Mouse (Mus musculus) lung, postnatal 0 days (tissue): ENCODE results near the gene Tob1. TPM values are rescaled to one million over a fixed set of nuclear protein-coding genes. Genes with fewer than 3 reads are reported as not detected.

Experiments
- ATAC-seq: fragments of 200-750 bp; cut with Nextera tagmentation; 2 replicates; pipeline ENCODE4 v1.8.0; 2017; ENCODE audit warnings: moderate library complexity
- DNase-seq: peaks from one replicate; pipeline ENCODE4 v3.0.0-alpha.2; 2016; ENCODE audit warnings: low spot score
- H3K27ac ChIP-seq: fragments of 300-500 bp; sonication (generic); 2 replicates; pipeline ENCODE4 v1.5.1; 2014; ENCODE audit warnings: antibody characterized with exemption, mild to moderate bottlenecking, low read length, mixed read lengths
- H3K27me3 ChIP-seq: fragments of 300-500 bp; sonication (generic); replicated peaks from 2 replicates; pipeline ENCODE4 v1.6.1; 2014; ENCODE audit warnings: low read length, mixed read lengths; ENCODE audit not compliant: insufficient read depth
- H3K36me3 ChIP-seq: fragments of 300-500 bp; sonication (generic); 2 replicates; pipeline ENCODE4 v1.6.1; 2014; ENCODE audit warnings: low read length, mixed read lengths; ENCODE audit not compliant: insufficient read depth
- H3K4me1 ChIP-seq: fragments of 300-500 bp; sonication (generic); 2 replicates; pipeline ENCODE4 v1.6.1; 2014; ENCODE audit warnings: antibody characterized with exemption, low read depth, low read length, mixed read lengths; ENCODE audit not compliant: insufficient read depth
- H3K4me2 ChIP-seq: fragments of 300-500 bp; sonication (generic); replicated peaks from 2 replicates; pipeline ENCODE4 v1.6.1; 2014; ENCODE audit warnings: low read depth, mild to moderate bottlenecking, low read length, moderate library complexity, mixed read lengths
- H3K4me3 ChIP-seq: fragments of 300-500 bp; sonication (generic); 2 replicates; pipeline ENCODE4 v1.5.1; 2014; ENCODE audit warnings: low read depth, low read length
- H3K9ac ChIP-seq: fragments of 300-500 bp; sonication (generic); replicated peaks from 2 replicates; pipeline ENCODE4 v1.6.1; 2014; ENCODE audit warnings: low read depth, mild to moderate bottlenecking
- H3K9me3 ChIP-seq: fragments of 300-500 bp; sonication (generic); 2 replicates; pipeline ENCODE4 v1.6.1; 2016; ENCODE audit warnings: low read length, mixed read lengths
- CTCF ChIP-seq: IDR thresholded peaks from 2 replicates; pipeline ENCODE4 v1.5.1; 2016; ENCODE audit warnings: antibody characterized with exemption, mild to moderate bottlenecking
- EP300 ChIP-seq: IDR thresholded peaks from 2 replicates; pipeline ENCODE4 v1.6.1; 2016; ENCODE audit warnings: antibody characterized with exemption, mild to moderate bottlenecking, control low read depth
- WGBS: fragments of 180-500 bp; shearing (Covaris S2); extraction: QIAGEN DNeasy Blood & Tissue Kit; methylation state at CpG from one replicate; pipeline ENCODE4 v1.1.7; 2014; 5-methylcytosine and 5-hydroxymethylcytosine counted together
- polyA plus RNA-seq: library from polyadenylated mRNA; unstranded; fragments of >200 nt; fragmentation: Nextera tagmentation; extraction: Ambion mirVana; gene quantifications from 2 replicates; pipeline ENCODE4 v1.2.1, GENCODE M21; 2015

Gene Tob1
- polyA plus RNA-seq, 1 experiment from 2014 or later: 46.0 TPM

- no peak overlapping the region for H3K4me2 ChIP-seq
- H3K4me1 ChIP-seq: no peaks in the 10 kb centered on the region
- DNase-seq: peak; percentile 94
- H3K4me3 ChIP-seq: no peak overlapping the region
- peak; percentile 81 for ATAC-seq
- TF ChIP-seq EP300: no peak
- peak; percentile 96 for TF ChIP-seq CTCF
- 31% methylated on average over 3 of the region's 3 CpGs for WGBS
- H3K27me3 ChIP-seq: no peaks in the 10 kb centered on the region
- H3K27ac ChIP-seq: no peak overlapping the region
- H3K36me3 ChIP-seq: no peaks in the 10 kb centered on the region
- no peaks in the 10 kb centered on the region for H3K9me3 ChIP-seq
- H3K9ac ChIP-seq: no peak overlapping the region
These were observed 24.8 kb downstream of the Tob1 start for GRCm38 (mm10) chr11:94236074-94236473.

DNA sequence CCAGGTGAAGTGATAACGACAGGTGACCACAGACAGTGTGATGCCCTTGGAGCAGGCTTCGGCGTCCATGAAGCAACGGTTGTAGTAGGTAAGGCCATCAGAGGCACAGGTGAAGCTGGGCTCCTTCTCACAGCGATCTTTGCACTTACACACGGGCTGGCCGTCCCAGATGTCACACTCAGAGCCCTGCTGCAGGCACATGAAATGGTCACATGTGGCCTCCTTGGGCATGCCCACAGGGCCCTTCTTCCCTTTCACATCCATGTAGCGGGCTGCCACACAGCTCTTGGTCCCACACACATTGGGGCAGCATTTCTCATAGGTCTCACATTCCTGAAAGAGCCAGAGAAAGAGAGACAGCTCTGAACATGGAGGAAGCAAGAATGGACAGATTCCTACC is 27.5 kb downstream of the Tob1 start:
- Histone ChIP-seq H3K36me3 (no peaks in the 10 kb centered on the region), H3K4me1 (no peaks in the 10 kb centered on the region; the same call in 1 of the 2 replicates), H3K27me3 (no peaks in the 10 kb centered on the region), H3K4me3 (no peak overlapping the region), H3K9me3 (no peaks in the 10 kb centered on the region), H3K9ac (no peak overlapping the region), H3K4me2 (no peak overlapping the region), H3K27ac (no peak overlapping the region)
- ATAC-seq (no peak), DNase-seq (no peak)
- TF ChIP-seq EP300 (no peak), CTCF (no peak)
- WGBS: 87% methylated on average over 8 of the region's 8 CpGs

- WGBS: 33% methylated on average over 9 of the region's 9 CpGs
- no peak overlapping the region for H3K27ac ChIP-seq
- no peak for ATAC-seq
- H3K9me3 ChIP-seq: no peaks in the 10 kb centered on the region
- no peak for TF ChIP-seq EP300
- no peak for TF ChIP-seq CTCF
- no peaks in the 10 kb centered on the region for H3K36me3 ChIP-seq
- H3K9ac ChIP-seq: no peak overlapping the region
- no peaks in the 10 kb centered on the region for H3K27me3 ChIP-seq
- H3K4me1 ChIP-seq: no peaks in the 10 kb centered on the region; the same call in 1 of the 2 replicates
- no peak overlapping the region for H3K4me2 ChIP-seq
- no peak overlapping the region for H3K4me3 ChIP-seq
- no peak for DNase-seq
These were observed 28.5 kb downstream of the Tob1 start for GRCm38 (mm10) chr11:94239706-94240105.

DNA sequence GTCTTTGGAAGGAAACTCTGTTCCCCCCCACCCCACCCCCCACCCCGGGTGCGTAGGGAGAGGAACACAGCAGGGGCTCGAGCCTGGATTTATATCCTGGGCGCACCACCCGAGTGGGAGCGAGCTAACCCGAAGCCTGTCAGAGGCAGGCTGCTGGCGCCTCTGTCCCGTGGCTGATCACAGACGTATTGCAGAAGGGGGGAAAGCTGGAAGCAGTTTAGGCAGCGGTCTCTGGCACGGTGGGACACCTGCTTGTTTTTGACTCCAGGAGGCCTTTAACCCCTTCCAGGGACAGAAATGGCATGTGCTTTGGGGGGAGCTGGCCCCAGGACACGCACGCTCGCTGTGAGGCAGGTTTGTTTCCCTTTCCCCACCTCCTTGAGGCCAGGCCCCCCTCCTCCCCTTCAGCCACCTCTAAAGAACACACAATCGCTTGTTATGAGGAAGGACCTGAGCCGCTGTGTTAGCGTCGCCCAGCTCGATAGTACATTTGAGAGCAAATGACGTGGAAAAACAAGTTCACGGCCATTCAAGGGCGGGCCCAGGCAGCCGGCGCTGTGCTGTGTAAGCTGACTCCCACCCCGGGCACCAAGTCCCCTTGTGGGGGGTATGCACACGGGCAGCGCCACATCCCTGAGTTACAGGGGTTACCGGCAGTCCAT is 31.6 kb downstream of the Tob1 start:
- no peak overlapping the region; the same call in 1 of the 2 replicates for H3K9ac ChIP-seq
- ATAC-seq (peak; percentile 72), DNase-seq (peak; percentile 72)
- peak overlapping the region; percentile 55 for H3K4me2 ChIP-seq
- H3K4me1 ChIP-seq: no peaks in the 10 kb centered on the region; the same call in 1 of the 2 replicates
- peak overlapping the region; percentile 28; the same call in 1 of the 2 replicates for H3K4me3 ChIP-seq
- 6% methylated on average over 28 of the region's 29 CpGs for WGBS
- H3K36me3 ChIP-seq: no peaks in the 10 kb centered on the region
- 0 out of 2 replicates have a peak overlapping the region, but pooled peaks have one; percentile 14 for H3K27ac ChIP-seq
- H3K9me3 ChIP-seq: no peaks in the 10 kb centered on the region
- no peaks in the 10 kb centered on the region for H3K27me3 ChIP-seq
- TF ChIP-seq EP300 (no peak), CTCF (no peak)

DNA sequence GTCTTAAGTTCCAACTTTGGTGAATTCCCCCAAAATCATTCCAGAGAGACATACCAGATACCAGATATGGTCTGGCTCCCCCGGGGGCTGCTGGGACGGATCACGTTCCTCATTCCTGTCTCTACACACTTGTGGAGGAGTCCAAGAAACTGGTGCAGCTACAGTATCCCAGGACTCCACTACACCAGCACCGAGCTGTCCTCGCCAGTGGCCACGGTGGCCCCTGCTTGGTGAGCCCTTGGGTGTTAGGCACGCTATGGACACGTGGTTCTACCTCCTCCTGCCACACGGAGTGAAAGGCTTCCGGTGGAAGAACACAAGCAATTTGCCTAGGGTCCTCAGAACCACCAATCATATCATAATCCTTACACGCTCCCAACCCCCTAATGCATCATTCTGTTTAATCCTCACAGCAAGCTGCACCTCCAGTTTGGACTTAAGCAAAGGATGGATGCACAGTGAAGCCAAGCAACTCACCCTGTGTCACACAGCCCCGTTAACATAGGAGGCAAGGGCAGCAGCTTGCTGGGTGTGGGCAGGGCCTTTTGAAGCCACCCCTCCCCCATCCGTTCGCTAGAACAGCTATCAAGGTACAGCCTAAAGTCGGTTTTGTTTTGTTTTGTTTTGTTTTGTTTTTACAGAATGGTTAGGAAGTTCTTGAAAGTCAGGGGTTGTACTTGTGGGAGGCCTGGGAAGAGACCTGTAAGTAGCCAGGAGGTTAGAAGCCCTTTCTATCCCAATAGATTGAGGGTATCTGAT is 32.3 kb downstream of the Tob1 start:
- TF ChIP-seq EP300 (no peak), CTCF (no peak)
- ATAC-seq (peak; percentile 29; the same call in 1 of the 2 replicates), DNase-seq (no peak)
- no peak overlapping the region for H3K27ac ChIP-seq
- no peaks in the 10 kb centered on the region for H3K36me3 ChIP-seq
- no peaks in the 10 kb centered on the region; the same call in 1 of the 2 replicates for H3K4me1 ChIP-seq
- no peaks in the 10 kb centered on the region for H3K9me3 ChIP-seq
- peak overlapping the region; percentile 55 for H3K4me2 ChIP-seq
- no peak overlapping the region for H3K9ac ChIP-seq
- peak overlapping the region; percentile 28; the same call in 1 of the 2 replicates for H3K4me3 ChIP-seq
- H3K27me3 ChIP-seq: no peaks in the 10 kb centered on the region
- 35% methylated on average over 15 of the region's 15 CpGs for WGBS

DNA sequence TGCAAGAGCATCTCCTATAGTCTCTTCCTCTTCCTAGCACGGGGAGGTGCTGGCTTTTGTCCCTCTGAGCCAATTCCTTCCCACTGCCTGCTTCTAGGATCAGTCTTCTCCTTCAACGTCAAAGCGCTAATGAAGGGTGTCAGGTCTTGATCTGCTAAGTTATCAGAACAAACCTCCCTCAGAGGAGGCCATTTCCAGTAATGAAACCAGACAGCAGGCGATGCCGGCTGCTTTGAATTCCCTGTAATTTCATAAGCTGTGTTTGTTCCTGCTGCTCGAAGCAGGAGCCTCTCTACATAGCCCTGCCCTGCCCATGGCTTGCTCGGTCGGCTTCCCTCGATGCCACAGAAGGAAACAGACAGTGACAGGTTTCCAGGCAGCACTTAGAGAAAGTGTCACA is 33.1 kb downstream of the Tob1 start:
- Histone ChIP-seq H3K9ac (no peak overlapping the region), H3K4me2 (no peak overlapping the region), H3K36me3 (no peaks in the 10 kb centered on the region), H3K4me1 (no peaks in the 10 kb centered on the region; the same call in 1 of the 2 replicates), H3K27me3 (no peaks in the 10 kb centered on the region), H3K27ac (no peak overlapping the region), H3K4me3 (no peak overlapping the region), H3K9me3 (no peaks in the 10 kb centered on the region)
- TF ChIP-seq CTCF (no peak), EP300 (no peak)
- DNase-seq: no peak
- WGBS: 56% methylated on average over 9 of the region's 9 CpGs
- ATAC-seq: no peak
